Mouse (Mus musculus): ENCODE results near the gene Nr1i2. TPM values are rescaled to one million over a fixed set of nuclear protein-coding genes. Genes with fewer than 3 reads are reported as not detected.

The Nr1i2 gene
- total and polyA plus RNA-seq, 3 experiments: not detected

- no peak overlapping the region for H3K27ac ChIP-seq (ENCODE audit: control insufficient read depth, low read depth, low read length)
- H3K36me3 ChIP-seq (ENCODE audit: control insufficient read depth in 1 of 2, insufficient read depth in 2 of 2, low read length in 2 of 2): no peaks in the 10 kb centered on the region
- no peak for DNase-seq (ENCODE audit: low read depth, low spot score)
- H3K27me3 ChIP-seq (ENCODE audit: control insufficient read depth in 1 of 2, insufficient read depth in 2 of 2, low read length in 2 of 2): peaks cover 4 to 6% of the 10 kb centered on the region in 2 experiments
- no peak overlapping the region for H3K9ac ChIP-seq (ENCODE audit: control insufficient read depth, low read depth, low read length, poor library complexity, severe bottlenecking)
- TF ChIP-seq GATA1 (IDR thresholded peaks at IDR 0.05; ENCODE audit: low read depth, low read length): no peak
- no peak for TF ChIP-seq MAFK (IDR thresholded peaks at IDR 0.05; ENCODE audit: borderline replicate concordance, low read depth, low read length)
- no peak for TF ChIP-seq EP300 (IDR thresholded peaks at IDR 0.05; ENCODE audit: low read depth in 1 of 2, low read length in 2 of 2)
- peak; percentile 54; the same call in 1 of the 2 replicates for TF ChIP-seq TBP (IDR thresholded peaks at IDR 0.05; ENCODE audit: low read depth, low read length)
- no peak for TF ChIP-seq NELFE (IDR thresholded peaks at IDR 0.05; ENCODE audit: low read depth, low read length)
- H3K4me1 ChIP-seq (ENCODE audit: control insufficient read depth in 1 of 2, insufficient read depth in 2 of 2, low read length in 2 of 2): no peaks in the 10 kb centered on the region
- no peak overlapping the region for H3K4me3 ChIP-seq (ENCODE audit: control insufficient read depth in 1 of 2, insufficient read depth in 1 of 2, low read depth in 2 of 2, low read length in 2 of 2)
- no peaks in the 10 kb centered on the region for H3K9me3 ChIP-seq (replicated peaks; ENCODE audit: insufficient read depth, low read length)
- H3K79me2 ChIP-seq (ENCODE audit: control insufficient read depth, insufficient read depth, low read length, poor library complexity): no peaks in the 10 kb centered on the region
Measured at GRCm38 (mm10) chr16:38274737-38275136, 19.9 kb downstream of the Nr1i2 start.

DNA sequence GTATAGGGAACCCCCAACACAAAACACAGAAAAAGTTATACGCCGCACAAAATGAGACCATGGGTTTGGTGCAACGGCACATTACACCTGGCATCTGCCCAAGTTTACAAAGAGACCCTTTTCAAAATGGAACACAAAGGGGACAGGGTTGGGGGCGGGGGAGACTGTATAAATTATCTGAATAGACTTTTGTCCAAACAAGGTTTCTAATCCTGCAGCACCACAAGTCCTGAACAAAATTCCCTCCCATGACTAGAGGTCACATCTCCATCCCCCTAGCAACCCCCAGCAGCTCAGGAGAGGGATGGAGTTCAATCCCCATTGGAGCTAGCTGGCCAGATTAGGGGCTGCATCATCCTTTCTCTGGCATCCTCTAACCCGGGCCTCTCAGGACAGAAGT is 22.1 kb downstream of the Nr1i2 start:
- no peak for DNase-seq (ENCODE audit: low read depth, low spot score)
- Histone ChIP-seq H3K27ac (ENCODE audit: control insufficient read depth, low read depth, low read length) (no peak overlapping the region), H3K36me3 (ENCODE audit: control insufficient read depth in 1 of 2, insufficient read depth in 2 of 2, low read length in 2 of 2) (no peaks in the 10 kb centered on the region), H3K9ac (ENCODE audit: control insufficient read depth, low read depth, low read length, poor library complexity, severe bottlenecking) (no peak overlapping the region), H3K4me3 (ENCODE audit: control insufficient read depth in 1 of 2, insufficient read depth in 1 of 2, low read depth in 2 of 2, low read length in 2 of 2) (no peak overlapping the region), H3K79me2 (ENCODE audit: control insufficient read depth, insufficient read depth, low read length, poor library complexity) (no peaks in the 10 kb centered on the region), H3K27me3 (ENCODE audit: control insufficient read depth in 1 of 2, insufficient read depth in 2 of 2, low read length in 2 of 2) (peaks cover 7 to 9% of the 10 kb centered on the region in 2 experiments), H3K4me1 (ENCODE audit: control insufficient read depth in 1 of 2, insufficient read depth in 2 of 2, low read length in 2 of 2) (no peaks in the 10 kb centered on the region), H3K9me3 (replicated peaks; ENCODE audit: insufficient read depth, low read length) (no peaks in the 10 kb centered on the region)
- TF ChIP-seq NRF1 (IDR thresholded peaks at IDR 0.05; ENCODE audit: insufficient read depth, low read depth, low read length, poor library complexity, severe bottlenecking) (no peak), ZKSCAN1 (IDR thresholded peaks at IDR 0.05; ENCODE audit: low read depth, low read length) (no peak), MAFK (IDR thresholded peaks at IDR 0.05; ENCODE audit: borderline replicate concordance, low read depth, low read length) (no peak), MAX (IDR thresholded peaks at IDR 0.05; ENCODE audit: low read length) (no peak), TBP (IDR thresholded peaks at IDR 0.05; ENCODE audit: low read depth, low read length) (no peak), ZMIZ1 (IDR thresholded peaks at IDR 0.05; ENCODE audit: low read depth, low read length) (no peak), SMC3 (IDR thresholded peaks at IDR 0.05; ENCODE audit: low read depth, low read length) (no peak), KAT2A (conservative IDR thresholded peaks at IDR 0.05; ENCODE audit: low read depth, low read length) (no peak), UBTF (IDR thresholded peaks at IDR 0.05; ENCODE audit: borderline replicate concordance, insufficient read depth, low read depth, low read length) (no peak)

- no peaks in the 10 kb centered on the region for H3K79me2 ChIP-seq (ENCODE audit: control insufficient read depth, insufficient read depth, low read length, poor library complexity)
- H3K4me3 ChIP-seq (ENCODE audit: control insufficient read depth in 1 of 2, insufficient read depth in 1 of 2, low read depth in 2 of 2, low read length in 2 of 2): no peak overlapping the region
- H3K36me3 ChIP-seq (ENCODE audit: control insufficient read depth in 1 of 2, insufficient read depth in 2 of 2, low read length in 2 of 2): no peaks in the 10 kb centered on the region
- H3K4me1 ChIP-seq (ENCODE audit: control insufficient read depth in 1 of 2, insufficient read depth in 2 of 2, low read length in 2 of 2): no peaks in the 10 kb centered on the region
- no peak for DNase-seq (ENCODE audit: low read depth, low spot score)
- no peak overlapping the region for H3K9ac ChIP-seq (ENCODE audit: control insufficient read depth, low read depth, low read length, poor library complexity, severe bottlenecking)
- H3K27me3 ChIP-seq (ENCODE audit: control insufficient read depth in 1 of 2, insufficient read depth in 2 of 2, low read length in 2 of 2): peaks cover 7 to 11% of the 10 kb centered on the region in 2 experiments
- no peak overlapping the region for H3K27ac ChIP-seq (ENCODE audit: control insufficient read depth, low read depth, low read length)
- TF ChIP-seq EP300 (IDR thresholded peaks at IDR 0.05; ENCODE audit: low read depth in 1 of 2, low read length in 2 of 2) (no peak), ELF1 (IDR thresholded peaks at IDR 0.05; ENCODE audit: low read depth, low read length) (no peak), MYC (IDR thresholded peaks at IDR 0.05; ENCODE audit: low read depth, low read length) (no peak), GABPA (IDR thresholded peaks at IDR 0.05; ENCODE audit: low read depth, low read length) (no peak), POLR2AphosphoS5 (IDR thresholded peaks at IDR 0.05; ENCODE audit: borderline replicate concordance, low read depth, low read length) (no peak), CTCF (IDR thresholded peaks at IDR 0.05 in 2 of 3, conservative IDR thresholded peaks at IDR 0.05 in 1 of 3; ENCODE audit: control insufficient read depth in 1 of 3, insufficient read depth in 1 of 3, low read depth in 2 of 3, low read length in 3 of 3, poor library complexity in 1 of 3, severe bottlenecking in 1 of 3) (no peak), RCOR1 (IDR thresholded peaks at IDR 0.05; ENCODE audit: low read depth, low read length) (no peak), HCFC1 (IDR thresholded peaks at IDR 0.05; ENCODE audit: low read depth, low read length) (no peak), ETS1 (IDR thresholded peaks at IDR 0.05; ENCODE audit: low read depth, low read length) (no peak), KAT2A (conservative IDR thresholded peaks at IDR 0.05; ENCODE audit: low read depth, low read length) (no peak), JUND (IDR thresholded peaks at IDR 0.05; ENCODE audit: low read depth, low read length) (no peak), SMC3 (IDR thresholded peaks at IDR 0.05; ENCODE audit: low read depth, low read length) (no peak), RAD21 (IDR thresholded peaks at IDR 0.05; ENCODE audit: low read depth, low read length) (no peak)
- H3K9me3 ChIP-seq (replicated peaks; ENCODE audit: insufficient read depth, low read length): no peaks in the 10 kb centered on the region
Measured at GRCm38 (mm10) chr16:38271601-38272000, 23.0 kb downstream of the Nr1i2 start.

Data from MEL (cell line).